Mouse (Mus musculus): ENCODE results near the gene Lrrc75a. TPM values are rescaled to one million over a fixed set of nuclear protein-coding genes. Genes with fewer than 3 reads are reported as not detected.

The Lrrc75a gene
- total and polyA plus RNA-seq, 3 experiments: 7.0 to 8.9 TPM; not detected in 1

GRCm38 (mm10) chr11:62675480-62676289 lies 27.4 kb upstream of the Lrrc75a start:
- no peaks in the 10 kb centered on the region; a peak in 1 of 4 replicates for H3K27me3 ChIP-seq (ENCODE audit: control insufficient read depth in 1 of 2, insufficient read depth in 2 of 2, low read length in 2 of 2)
- H3K36me3 ChIP-seq (ENCODE audit: control insufficient read depth in 1 of 2, insufficient read depth in 2 of 2, low read length in 2 of 2): no peaks in the 10 kb centered on the region
- H3K9me3 ChIP-seq (replicated peaks; ENCODE audit: insufficient read depth, low read length): no peaks in the 10 kb centered on the region
- H3K79me2 ChIP-seq (ENCODE audit: control insufficient read depth, insufficient read depth, low read length, poor library complexity): no peaks in the 10 kb centered on the region
- DNase-seq (ENCODE audit: low read depth, low spot score): peak; percentile 94
- peak overlapping the region; percentile 64 for H3K9ac ChIP-seq (ENCODE audit: control insufficient read depth, low read depth, low read length, poor library complexity, severe bottlenecking)
- H3K4me1 ChIP-seq (ENCODE audit: control insufficient read depth in 1 of 2, insufficient read depth in 2 of 2, low read length in 2 of 2): peaks cover 0 to 4% of the 10 kb centered on the region in 2 experiments; a peak in 2 of 4 replicates
- H3K4me3 ChIP-seq (ENCODE audit: control insufficient read depth in 1 of 2, insufficient read depth in 1 of 2, low read depth in 2 of 2, low read length in 2 of 2): peak overlapping the region; percentile 61 to 74
- peak; percentile 75 for TF ChIP-seq ELF1 (IDR thresholded peaks at IDR 0.05; ENCODE audit: low read depth, low read length)
- 0 out of 2 replicates have a peak, but pooled peaks have one; percentile 35 for TF ChIP-seq MYC (IDR thresholded peaks at IDR 0.05; ENCODE audit: low read depth, low read length)
- TF ChIP-seq ZMIZ1 (IDR thresholded peaks at IDR 0.05; ENCODE audit: low read depth, low read length): no peak
- TF ChIP-seq CTCF (IDR thresholded peaks at IDR 0.05 in 2 of 3, conservative IDR thresholded peaks at IDR 0.05 in 1 of 3; ENCODE audit: control insufficient read depth in 1 of 3, insufficient read depth in 1 of 3, low read depth in 2 of 3, low read length in 3 of 3, poor library complexity in 1 of 3, severe bottlenecking in 1 of 3): peak; percentile 62 to 99 (median 81)
- TF ChIP-seq RAD21 (IDR thresholded peaks at IDR 0.05; ENCODE audit: low read depth, low read length): peak; percentile 98
- peak; percentile 70 for TF ChIP-seq SIN3A (IDR thresholded peaks at IDR 0.05; ENCODE audit: low read length)
- peak in 1 of 2 experiments; percentile 29; a peak in 1 of 4 replicates for TF ChIP-seq POLR2A (IDR thresholded peaks at IDR 0.05; ENCODE audit: control insufficient read depth in 1 of 2, insufficient read depth in 1 of 2, low read depth in 1 of 2, low read length in 2 of 2, poor library complexity in 1 of 2)
- TF ChIP-seq TBP (IDR thresholded peaks at IDR 0.05; ENCODE audit: low read depth, low read length): no peak; the same call in 1 of the 2 replicates
- peak; percentile 94 for TF ChIP-seq ZC3H11A (IDR thresholded peaks at IDR 0.05; ENCODE audit: low read depth, low read length)
- no peak for TF ChIP-seq BHLHE40 (IDR thresholded peaks at IDR 0.05; ENCODE audit: borderline replicate concordance, low read depth, low read length)
- no peak for TF ChIP-seq CHD2 (IDR thresholded peaks at IDR 0.05; ENCODE audit: low read length)
- no peak for TF ChIP-seq UBTF (IDR thresholded peaks at IDR 0.05; ENCODE audit: borderline replicate concordance, insufficient read depth, low read depth, low read length)
- 0 out of 2 replicates have a peak, but pooled peaks have one; percentile 2 for TF ChIP-seq TAL1 (IDR thresholded peaks at IDR 0.05; ENCODE audit: low read length)
- peak; percentile 24; the same call in 1 of the 2 replicates for TF ChIP-seq TCF12 (IDR thresholded peaks at IDR 0.05; ENCODE audit: low read depth, low read length)
- peak; percentile 65 for TF ChIP-seq HCFC1 (IDR thresholded peaks at IDR 0.05; ENCODE audit: low read depth, low read length)
- peak; percentile 99 for TF ChIP-seq SMC3 (IDR thresholded peaks at IDR 0.05; ENCODE audit: low read depth, low read length)
- H3K27ac ChIP-seq (ENCODE audit: control insufficient read depth, low read depth, low read length): no peak overlapping the region

GRCm38 (mm10) chr11:62670006-62670405 lies 21.7 kb upstream of the Lrrc75a start:
- no peak overlapping the region for H3K9ac ChIP-seq (ENCODE audit: control insufficient read depth, low read depth, low read length, poor library complexity, severe bottlenecking)
- H3K4me3 ChIP-seq (ENCODE audit: control insufficient read depth in 1 of 2, insufficient read depth in 1 of 2, low read depth in 2 of 2, low read length in 2 of 2): no peak overlapping the region
- no peak for DNase-seq (ENCODE audit: low read depth, low spot score)
- H3K27me3 ChIP-seq (ENCODE audit: control insufficient read depth in 1 of 2, insufficient read depth in 2 of 2, low read length in 2 of 2): no peaks in the 10 kb centered on the region
- no peaks in the 10 kb centered on the region for H3K36me3 ChIP-seq (ENCODE audit: control insufficient read depth in 1 of 2, insufficient read depth in 2 of 2, low read length in 2 of 2)
- H3K4me1 ChIP-seq (ENCODE audit: control insufficient read depth in 1 of 2, insufficient read depth in 2 of 2, low read length in 2 of 2): peaks cover 0 to 5% of the 10 kb centered on the region in 2 experiments; a peak in 2 of 4 replicates
- no peaks in the 10 kb centered on the region for H3K79me2 ChIP-seq (ENCODE audit: control insufficient read depth, insufficient read depth, low read length, poor library complexity)
- no peaks in the 10 kb centered on the region for H3K9me3 ChIP-seq (replicated peaks; ENCODE audit: insufficient read depth, low read length)
- no peak overlapping the region for H3K27ac ChIP-seq (ENCODE audit: control insufficient read depth, low read depth, low read length)
- no peak for TF ChIP-seq RCOR1 (IDR thresholded peaks at IDR 0.05; ENCODE audit: low read depth, low read length)
- TF ChIP-seq ELF1 (IDR thresholded peaks at IDR 0.05; ENCODE audit: low read depth, low read length): no peak
- no peak for TF ChIP-seq NELFE (IDR thresholded peaks at IDR 0.05; ENCODE audit: low read depth, low read length)
- no peak for TF ChIP-seq ZNF384 (IDR thresholded peaks at IDR 0.05; ENCODE audit: low read depth, low read length)
- TF ChIP-seq CHD1 (IDR thresholded peaks at IDR 0.05; ENCODE audit: low read depth, low read length): no peak
- no peak for TF ChIP-seq ZC3H11A (IDR thresholded peaks at IDR 0.05; ENCODE audit: low read depth, low read length)
- no peak for TF ChIP-seq TCF12 (IDR thresholded peaks at IDR 0.05; ENCODE audit: low read depth, low read length)
- TF ChIP-seq CHD2 (IDR thresholded peaks at IDR 0.05; ENCODE audit: low read length): no peak
